Mouse (Mus musculus): Measurements from ENCODE around the gene Agr2. TPM values are rescaled to one million over a fixed set of nuclear protein-coding genes. Genes with fewer than 3 reads are reported as not detected.

The Agr2 gene
- not detected in 2 replicates for polyA plus RNA-seq (2012; rRNA removed; ENCODE audit: low replicate concordance)

GRCm38 (mm10) chr12:35992711-35993110, at the start of gene Agr2:
Agr2 (plus strand) TSS chr12:35992907.

GRCm38 (mm10) chr12:36042348-36042778, 49.7 kb downstream of the Agr2 start, which contains the start of gene Tspan13:
Tspan13 (minus strand) TSS chr12:36042500.

Other genes with a start within 250 kb of the Agr2 start
- not detected in 2 replicates for gene Agr3, start 67.3 kb upstream of the Agr2 start, polyA plus RNA-seq (2012; rRNA removed; ENCODE audit: low replicate concordance)
- 146 and 515 TPM in 2 replicates for gene Tspan13, start 49.6 kb downstream of the Agr2 start, polyA plus RNA-seq (2012; rRNA removed; ENCODE audit: low replicate concordance)
- 6.0 and 12.0 TPM in 2 replicates for gene Ankmy2, start 164.2 kb downstream of the Agr2 start, polyA plus RNA-seq (2012; rRNA removed; ENCODE audit: low replicate concordance)
- gene Bzw2, start 165.2 kb downstream of the Agr2 start, polyA plus RNA-seq (2012; rRNA removed; ENCODE audit: low replicate concordance), result 9.3 and 36.5 TPM in 2 replicates

Data from mammary gland, adult 2 months (tissue).